Mouse (Mus musculus): Measurements from ENCODE around the gene Ada. TPM values are rescaled to one million over a fixed set of nuclear protein-coding genes. Genes with fewer than 3 reads are reported as not detected.

Gene Ada
- 4.0 and 4.3 TPM in 2 replicates for polyA plus RNA-seq (2016; fragmentation: Nextera tagmentation; extraction: Ambion mirVana)

DNA sequence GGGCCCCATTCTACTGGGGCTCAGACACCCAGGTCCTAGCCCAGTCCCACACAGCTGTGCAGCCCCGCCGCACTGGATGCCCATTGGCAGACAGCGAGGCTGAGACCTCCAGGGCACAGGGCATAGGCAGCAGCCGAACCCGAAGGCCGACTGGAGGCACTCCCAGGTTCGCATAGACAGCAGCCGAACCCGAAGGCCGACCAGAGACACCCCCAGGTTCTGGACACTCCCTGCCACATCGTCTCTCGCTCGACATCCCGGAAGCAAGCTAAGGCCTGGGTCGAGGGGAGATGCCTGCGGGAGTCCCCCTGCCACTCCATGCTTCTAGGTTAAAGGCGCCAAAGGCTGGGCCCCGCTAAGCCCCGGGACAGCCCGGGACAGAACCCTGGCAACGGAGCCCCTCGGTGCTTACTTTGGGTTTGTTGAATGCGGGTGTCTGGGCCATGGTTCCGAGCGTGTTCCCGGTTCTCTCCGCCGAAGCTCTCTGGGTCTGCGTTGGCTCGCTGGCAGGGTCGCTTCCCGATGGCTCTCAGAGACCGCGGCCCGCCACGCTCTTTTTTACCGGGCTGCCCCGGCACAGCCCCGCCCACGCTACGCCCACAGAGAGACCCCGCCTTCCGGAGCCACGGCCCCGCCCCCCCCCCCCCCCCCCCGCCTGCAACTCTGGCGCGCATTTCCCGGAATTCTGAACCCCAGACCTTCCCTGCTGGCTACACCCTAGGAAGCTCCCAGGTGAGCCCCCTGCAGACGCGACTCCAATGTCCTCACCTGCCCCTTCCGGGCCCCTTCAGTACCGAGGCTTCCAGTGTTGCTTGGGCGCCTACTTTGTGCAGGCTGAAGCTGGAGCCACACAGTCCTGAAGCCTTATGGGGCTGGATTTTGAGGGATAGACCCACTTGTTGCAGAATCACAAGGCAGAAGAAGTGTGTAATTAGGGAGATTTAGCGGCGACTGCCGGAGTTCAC is at the start of gene Ada:
Gene Ada, minus strand, starts transcription at position 593 of the 965 bp plus-strand sequence.
- under 1% methylated on average over 48 of the region's 57 CpGs for WGBS
- no peaks in the 10 kb centered on the region for H3K36me3 ChIP-seq
- peak within 1 kb of the TSS; percentile 48 for H3K4me3 ChIP-seq
- H3K4me1 ChIP-seq, result peaks cover 13% of the 10 kb centered on the region
- H3K9ac ChIP-seq, result peak within 1 kb of the TSS; percentile 61
- peak within 1 kb of the TSS; percentile 86 for H3K4me2 ChIP-seq (replicated peaks)
- H3K9me3 ChIP-seq (replicated peaks), result no peaks in the 10 kb centered on the region
- H3K27me3 ChIP-seq, result peaks cover 26% of the 10 kb centered on the region
- ATAC-seq (ENCODE audit: low FRiP score), result peak; percentile 76
- H3K27ac ChIP-seq, result no peak within 1 kb of the TSS

DNA sequence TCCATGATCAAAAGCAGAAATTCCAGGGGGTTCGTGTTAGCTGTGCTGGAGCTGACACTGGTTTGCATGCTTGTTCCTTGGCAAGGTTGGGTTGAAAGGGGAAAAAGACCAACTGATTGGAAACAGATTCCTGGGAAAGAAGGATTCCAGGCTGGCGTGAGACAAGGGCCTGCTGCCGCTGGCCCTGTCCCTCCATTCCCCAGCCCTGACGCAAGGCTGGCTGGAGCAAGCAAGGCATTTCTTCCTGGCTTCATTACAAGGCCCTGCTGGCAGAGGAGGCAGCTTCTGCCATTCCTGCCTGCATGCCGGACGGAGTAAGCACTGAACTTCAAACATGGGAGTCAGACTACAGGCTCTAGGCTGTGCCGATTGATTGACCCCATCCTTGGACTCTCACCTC is 48.4 kb upstream of the Ada start:
- no peak overlapping the region for H3K4me2 ChIP-seq (replicated peaks)
- no peaks in the 10 kb centered on the region for H3K36me3 ChIP-seq
- H3K4me1 ChIP-seq, result no peaks in the 10 kb centered on the region
- no peak overlapping the region for H3K27ac ChIP-seq
- 74% methylated on average over 7 of the region's 7 CpGs for WGBS
- H3K27me3 ChIP-seq, result no peaks in the 10 kb centered on the region
- H3K9ac ChIP-seq, result no peak overlapping the region
- no peaks in the 10 kb centered on the region for H3K9me3 ChIP-seq (replicated peaks)
- no peak for ATAC-seq (ENCODE audit: low FRiP score)
- H3K4me3 ChIP-seq, result no peak overlapping the region

DNA sequence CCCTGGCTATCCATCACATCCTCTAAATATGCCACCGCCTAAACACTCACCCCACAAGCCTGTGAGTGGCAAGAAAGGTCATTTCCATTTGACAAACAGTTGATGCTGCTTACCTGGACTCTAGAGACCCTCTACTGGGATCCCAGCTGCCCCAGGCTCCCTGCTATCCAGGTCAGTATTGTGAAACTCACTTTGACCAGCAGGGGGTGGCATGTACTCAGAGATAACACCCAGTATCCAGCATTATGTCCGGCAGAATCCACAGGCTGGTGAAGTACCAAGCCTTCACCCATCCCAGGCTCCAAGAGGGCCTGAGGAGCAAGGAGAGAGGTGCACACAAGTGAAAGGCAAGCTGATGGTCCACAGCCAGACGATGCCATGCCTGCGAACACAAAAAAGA is 38.4 kb upstream of the Ada start:
- Histone ChIP-seq H3K36me3 (no peaks in the 10 kb centered on the region), H3K27ac (no peak overlapping the region), H3K27me3 (no peaks in the 10 kb centered on the region), H3K9me3 (replicated peaks) (no peaks in the 10 kb centered on the region), H3K9ac (no peak overlapping the region), H3K4me1 (no peaks in the 10 kb centered on the region), H3K4me3 (no peak overlapping the region), H3K4me2 (replicated peaks) (no peak overlapping the region)
- 79% methylated on average over 4 of the region's 4 CpGs for WGBS
- ATAC-seq (ENCODE audit: low FRiP score), result no peak

DNA sequence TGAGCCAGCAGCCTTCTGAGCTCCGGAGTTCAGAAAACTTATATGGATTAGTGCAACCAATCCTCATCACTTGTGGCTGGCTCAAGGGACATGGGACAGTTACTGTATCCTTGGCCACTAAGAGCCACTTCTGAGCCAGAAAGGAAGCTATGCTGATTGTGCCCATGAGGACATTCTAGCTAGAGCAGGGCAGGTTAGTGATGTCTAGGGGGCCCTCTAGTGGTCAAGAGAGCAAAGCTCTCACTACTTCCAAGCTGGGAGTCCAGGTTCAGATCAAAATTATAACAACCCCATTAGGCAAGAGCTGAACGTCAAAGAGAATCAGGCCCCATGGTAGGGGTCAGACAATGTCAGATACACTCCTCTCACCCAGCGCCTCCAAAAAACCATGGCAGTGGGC is 37.7 kb upstream of the Ada start:
- Histone ChIP-seq H3K4me2 (replicated peaks) (no peak overlapping the region), H3K4me3 (no peak overlapping the region), H3K4me1 (no peaks in the 10 kb centered on the region), H3K9me3 (replicated peaks) (no peaks in the 10 kb centered on the region), H3K9ac (no peak overlapping the region), H3K36me3 (no peaks in the 10 kb centered on the region), H3K27ac (no peak overlapping the region), H3K27me3 (no peaks in the 10 kb centered on the region)
- no peak for ATAC-seq (ENCODE audit: low FRiP score)
- 61% methylated on average over 3 of the region's 3 CpGs for whole genome bisulfite sequencing

DNA sequence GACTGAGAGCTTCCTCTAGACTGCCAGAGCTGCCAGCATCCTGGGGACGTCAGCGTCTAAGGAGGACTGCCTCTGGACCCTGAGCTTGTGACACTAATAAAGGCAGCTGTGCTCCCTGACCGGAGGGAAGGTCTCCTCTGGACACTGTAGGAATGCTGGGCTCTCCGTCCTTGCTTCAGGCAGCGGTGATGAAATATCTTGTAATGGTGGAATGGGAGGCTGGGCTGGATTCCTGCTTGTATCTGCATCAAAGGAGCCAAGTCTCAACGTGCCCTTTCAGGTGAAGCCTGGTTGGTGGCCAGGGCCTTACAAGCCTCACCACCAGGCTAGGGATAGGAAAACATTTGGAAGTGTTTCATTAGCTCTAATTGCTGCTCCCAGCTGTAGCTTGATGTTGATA is 37.0 kb upstream of the Ada start:
- H3K27ac ChIP-seq, result no peak overlapping the region
- H3K27me3 ChIP-seq, result no peaks in the 10 kb centered on the region
- H3K4me2 ChIP-seq (replicated peaks), result no peak overlapping the region
- H3K9ac ChIP-seq, result no peak overlapping the region
- 82% methylated on average over 6 of the region's 6 CpGs for WGBS
- H3K36me3 ChIP-seq, result no peaks in the 10 kb centered on the region
- H3K9me3 ChIP-seq (replicated peaks), result no peaks in the 10 kb centered on the region
- no peak overlapping the region for H3K4me3 ChIP-seq
- H3K4me1 ChIP-seq, result no peaks in the 10 kb centered on the region
- no peak for ATAC-seq (ENCODE audit: low FRiP score)

DNA sequence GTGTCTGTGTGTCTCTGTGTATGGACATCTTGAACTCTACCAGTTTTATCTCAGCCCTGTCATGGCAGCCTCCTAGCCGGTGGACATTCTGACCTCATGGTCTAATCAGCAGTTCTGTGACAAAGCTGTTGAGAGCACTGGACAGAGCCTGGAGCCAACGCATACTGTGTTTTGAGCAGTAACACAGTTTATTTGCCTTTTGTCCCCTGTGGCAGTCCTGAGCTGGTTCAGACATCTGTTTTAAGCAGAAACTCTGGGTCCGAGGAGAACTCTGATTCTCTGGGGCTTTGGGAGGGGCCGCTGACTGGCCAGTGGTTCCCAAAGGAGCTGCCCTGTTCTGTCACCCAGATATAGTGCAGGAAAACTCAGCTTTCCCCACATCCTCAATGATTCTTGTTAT is 33.9 kb upstream of the Ada start:
- no peak for ATAC-seq (ENCODE audit: low FRiP score)
- Histone ChIP-seq H3K4me1 (peaks cover 1% of the 10 kb centered on the region; the same call in 1 of the 2 replicates), H3K4me2 (replicated peaks) (no peak overlapping the region), H3K27ac (no peak overlapping the region), H3K4me3 (no peak overlapping the region), H3K27me3 (peaks cover 5% of the 10 kb centered on the region; the same call in 1 of the 2 replicates), H3K9me3 (replicated peaks) (no peaks in the 10 kb centered on the region), H3K36me3 (no peaks in the 10 kb centered on the region), H3K9ac (no peak overlapping the region)
- 75% methylated on average over 4 of the region's 4 CpGs for WGBS

DNA sequence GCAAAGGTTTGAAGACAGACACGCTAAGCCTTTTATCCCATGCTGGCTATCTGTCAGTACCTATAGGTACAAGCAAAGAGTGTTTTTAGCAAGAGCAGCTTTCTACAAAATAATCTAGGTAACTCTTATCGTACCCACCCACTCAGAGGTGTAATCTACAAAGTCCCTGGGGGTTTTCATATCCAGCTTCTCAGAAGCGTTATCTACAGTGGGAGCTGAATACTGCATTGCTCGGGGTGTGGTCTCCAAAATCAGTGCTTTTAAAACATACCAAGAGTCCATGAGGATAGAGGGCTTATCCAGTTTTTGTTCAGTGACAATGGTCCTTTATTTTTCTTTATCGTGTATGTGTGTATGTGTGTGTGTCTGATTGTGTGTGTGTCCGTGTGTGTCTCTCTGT is 33.3 kb upstream of the Ada start:
- Histone ChIP-seq H3K4me1 (peaks cover 4% of the 10 kb centered on the region; the same call in 1 of the 2 replicates), H3K4me2 (replicated peaks) (no peak overlapping the region), H3K4me3 (no peak overlapping the region), H3K9ac (no peak overlapping the region), H3K9me3 (replicated peaks) (no peaks in the 10 kb centered on the region), H3K27ac (no peak overlapping the region), H3K36me3 (no peaks in the 10 kb centered on the region), H3K27me3 (peaks cover 5% of the 10 kb centered on the region; the same call in 1 of the 2 replicates)
- ATAC-seq (ENCODE audit: low FRiP score), result no peak
- 92% methylated on average over 6 of the region's 6 CpGs for WGBS

DNA sequence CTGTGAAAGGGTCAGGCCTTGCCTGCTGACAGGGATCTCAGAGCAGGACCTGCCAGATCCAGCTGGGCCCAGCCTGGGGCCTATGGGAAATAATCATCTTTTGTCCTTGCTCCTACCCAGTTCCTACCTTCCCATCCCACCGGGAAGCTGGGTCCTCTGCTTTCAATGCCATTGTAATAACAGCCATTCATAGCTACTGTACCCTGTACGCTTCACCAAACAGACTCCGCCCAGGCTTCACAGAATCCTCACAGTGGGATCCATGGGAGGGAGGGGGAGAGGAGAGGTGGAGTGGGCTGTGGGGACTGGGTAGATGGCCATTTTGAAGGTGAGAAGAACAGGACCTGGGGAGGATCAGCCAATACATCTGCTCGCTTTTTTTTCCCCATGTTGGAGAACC is 28.9 kb upstream of the Ada start:
- H3K4me2 ChIP-seq (replicated peaks), result no peak overlapping the region
- H3K36me3 ChIP-seq, result no peaks in the 10 kb centered on the region
- H3K27me3 ChIP-seq, result peaks cover 19% of the 10 kb centered on the region
- H3K4me3 ChIP-seq, result no peak overlapping the region
- no peak overlapping the region for H3K27ac ChIP-seq
- ATAC-seq (ENCODE audit: low FRiP score), result no peak
- H3K4me1 ChIP-seq, result peaks cover 4% of the 10 kb centered on the region; the same call in 1 of the 2 replicates
- WGBS, result 58% methylated on average over 4 of the region's 4 CpGs
- H3K9me3 ChIP-seq (replicated peaks), result no peaks in the 10 kb centered on the region
- no peak overlapping the region for H3K9ac ChIP-seq

DNA sequence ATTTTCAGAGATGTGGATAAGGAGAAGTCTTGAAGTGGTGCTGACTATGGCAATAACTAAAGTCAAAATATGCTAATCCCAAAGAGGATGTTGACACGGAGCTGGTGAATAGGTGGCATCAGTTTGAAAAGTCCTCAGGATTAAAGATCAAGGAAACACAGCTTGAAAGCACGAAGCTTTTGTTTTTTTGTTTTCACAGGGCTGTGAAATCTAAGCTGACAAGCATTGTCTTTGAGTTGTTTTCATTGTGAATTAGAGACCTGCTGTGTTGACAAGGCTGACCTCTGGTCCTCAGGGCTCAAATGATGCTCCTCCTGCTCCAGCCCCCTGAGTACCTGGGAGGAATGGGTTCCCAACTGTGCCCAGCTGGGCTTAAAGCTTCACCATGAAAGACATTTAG is 27.0 kb upstream of the Ada start:
- Histone ChIP-seq H3K9me3 (replicated peaks) (no peaks in the 10 kb centered on the region), H3K4me2 (replicated peaks) (no peak overlapping the region), H3K9ac (no peak overlapping the region), H3K27me3 (peaks cover 19% of the 10 kb centered on the region), H3K4me1 (peaks cover 4% of the 10 kb centered on the region; the same call in 1 of the 2 replicates), H3K36me3 (no peaks in the 10 kb centered on the region), H3K4me3 (no peak overlapping the region), H3K27ac (no peak overlapping the region)
- ATAC-seq (ENCODE audit: low FRiP score), result no peak
- WGBS, result 0% methylated on average over 2 of the region's 2 CpGs

DNA sequence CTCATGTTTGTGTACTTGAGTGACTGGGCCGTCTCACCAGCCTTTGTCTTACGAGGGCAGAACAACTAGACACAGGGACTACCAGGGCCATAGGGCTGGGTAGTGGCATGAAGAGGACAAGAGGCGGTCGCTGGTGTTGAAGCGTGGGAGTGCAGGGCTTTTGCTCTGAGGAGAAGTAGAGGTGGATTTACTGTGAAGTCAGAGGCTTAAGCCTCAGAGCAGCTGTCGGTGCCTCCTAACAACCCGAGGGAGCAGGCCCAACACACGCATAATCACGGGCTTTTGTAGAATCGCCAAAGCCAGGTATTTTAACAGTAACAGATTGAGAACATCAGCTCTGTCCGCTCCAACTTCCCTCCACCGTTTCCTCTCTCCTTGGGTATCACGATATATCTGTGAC is 26.6 kb upstream of the Ada start:
- peaks cover 19% of the 10 kb centered on the region for H3K27me3 ChIP-seq
- H3K27ac ChIP-seq, result no peak overlapping the region
- no peak overlapping the region for H3K4me3 ChIP-seq
- no peak for ATAC-seq (ENCODE audit: low FRiP score)
- H3K9ac ChIP-seq, result no peak overlapping the region
- H3K4me2 ChIP-seq (replicated peaks), result no peak overlapping the region
- peaks cover 4% of the 10 kb centered on the region; the same call in 1 of the 2 replicates for H3K4me1 ChIP-seq
- WGBS, result 11% methylated on average over 13 of the region's 13 CpGs
- no peaks in the 10 kb centered on the region for H3K36me3 ChIP-seq
- H3K9me3 ChIP-seq (replicated peaks), result no peaks in the 10 kb centered on the region

DNA sequence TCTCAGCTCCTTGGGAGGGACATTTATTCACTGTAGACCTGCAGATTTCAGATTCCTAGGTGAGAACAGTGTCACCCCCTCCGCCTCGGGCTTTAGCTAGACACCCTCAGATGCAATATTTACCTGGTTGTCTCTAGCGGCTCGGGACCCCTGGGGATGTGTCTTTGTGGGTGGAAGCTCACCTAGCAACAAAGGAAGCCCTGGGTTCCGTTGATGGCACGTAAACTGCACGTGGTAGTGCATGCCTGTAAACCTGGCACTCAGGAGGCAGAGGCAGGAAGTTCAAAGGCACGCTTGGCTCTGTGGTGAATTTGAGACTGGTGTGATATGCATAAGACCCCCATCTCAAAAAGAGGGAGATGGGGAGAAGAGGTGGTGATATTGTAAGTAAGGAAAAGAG is 20.7 kb upstream of the Ada start:
- no peak overlapping the region for H3K27ac ChIP-seq
- H3K9ac ChIP-seq, result no peak overlapping the region
- H3K4me2 ChIP-seq (replicated peaks), result no peak overlapping the region
- no peak for ATAC-seq (ENCODE audit: low FRiP score)
- H3K4me3 ChIP-seq, result no peak overlapping the region
- no peaks in the 10 kb centered on the region for H3K9me3 ChIP-seq (replicated peaks)
- H3K4me1 ChIP-seq, result no peaks in the 10 kb centered on the region
- no peaks in the 10 kb centered on the region for H3K27me3 ChIP-seq
- 88% methylated on average over 8 of the region's 8 CpGs for WGBS
- H3K36me3 ChIP-seq, result no peaks in the 10 kb centered on the region

DNA sequence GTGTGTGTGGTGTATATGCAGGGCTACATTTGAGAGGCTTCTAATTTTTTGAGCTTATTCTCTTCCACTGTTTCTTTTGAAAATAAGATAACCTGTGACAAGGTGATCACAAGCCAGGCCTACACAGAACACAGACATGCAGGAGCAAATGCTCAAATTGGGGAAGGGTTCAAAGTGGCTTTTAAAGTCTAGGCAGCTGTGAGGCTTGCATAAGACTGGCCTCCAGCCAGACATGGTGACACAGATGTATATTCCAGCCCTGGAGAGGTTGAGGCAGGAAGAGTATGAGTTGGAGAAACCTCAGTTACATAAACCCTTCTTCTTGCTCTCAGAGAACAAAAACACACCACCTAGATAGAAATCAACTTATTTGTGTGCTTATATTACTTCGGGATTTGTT is 16.9 kb upstream of the Ada start:
- no peak overlapping the region for H3K9ac ChIP-seq
- H3K36me3 ChIP-seq, result no peaks in the 10 kb centered on the region
- H3K4me3 ChIP-seq, result no peak overlapping the region
- H3K27me3 ChIP-seq, result no peaks in the 10 kb centered on the region
- H3K4me2 ChIP-seq (replicated peaks), result no peak overlapping the region
- H3K27ac ChIP-seq, result no peak overlapping the region
- ATAC-seq (ENCODE audit: low FRiP score), result no peak
- 79% methylated on average over 1 of the region's 1 CpGs for WGBS
- H3K4me1 ChIP-seq, result no peaks in the 10 kb centered on the region
- H3K9me3 ChIP-seq (replicated peaks), result no peaks in the 10 kb centered on the region

DNA sequence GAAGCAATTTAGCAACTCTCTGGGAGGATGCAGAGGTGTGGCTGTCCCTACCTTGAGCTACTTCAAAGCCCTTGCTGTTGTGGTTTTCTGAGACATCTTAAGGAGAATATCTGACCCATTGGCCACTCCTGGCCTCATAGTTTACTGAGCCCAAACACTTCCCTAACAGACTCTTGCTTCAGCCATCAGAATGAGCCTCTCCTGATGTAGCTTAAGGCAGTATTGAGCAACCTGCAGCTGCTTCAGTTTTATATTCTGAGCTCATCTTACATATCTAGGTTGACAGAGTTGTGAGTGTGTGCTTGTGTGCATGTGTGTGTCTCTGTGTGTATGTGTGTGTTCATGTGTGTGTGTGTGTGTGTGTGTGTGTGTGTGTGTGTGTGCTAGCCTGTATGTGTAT is 16.2 kb upstream of the Ada start:
- H3K9me3 ChIP-seq (replicated peaks), result no peaks in the 10 kb centered on the region
- H3K4me1 ChIP-seq, result no peaks in the 10 kb centered on the region
- no peak overlapping the region for H3K4me3 ChIP-seq
- H3K27me3 ChIP-seq, result no peaks in the 10 kb centered on the region
- ATAC-seq (ENCODE audit: low FRiP score), result no peak
- H3K27ac ChIP-seq, result no peak overlapping the region
- H3K36me3 ChIP-seq, result no peaks in the 10 kb centered on the region
- H3K9ac ChIP-seq, result no peak overlapping the region
- H3K4me2 ChIP-seq (replicated peaks), result no peak overlapping the region

Measured in hindbrain, embryonic 12.5 days (tissue).